Mouse (Mus musculus) stomach, postnatal 0 days (tissue): Measurements from ENCODE around the gene Cgnl1.

Experiments
- CTCF ChIP-seq: IDR thresholded peaks from 2 replicates; pipeline ENCODE4 v1.5.1; 2016; ENCODE audit warnings: antibody characterized with exemption, low read depth, mild to moderate bottlenecking, moderate library complexity
- EP300 ChIP-seq: optimal IDR thresholded peaks from 2 replicates; pipeline ENCODE3; 2016; ENCODE audit warnings: antibody characterized with exemption

- TF ChIP-seq CTCF (no peak), EP300 (no peak)
Observed at GRCm38 (mm10) chr9:71760518-71761141, 10.8 kb downstream of the Cgnl1 start.
